Mouse (Mus musculus) megakaryocyte, embryonic 14.5 days (primary cell): Measurements from ENCODE around the gene Shld1. TPM values are rescaled to one million over a fixed set of nuclear protein-coding genes. Genes with fewer than 3 reads are reported as not detected.

Source experiments
- H3K27me3 ChIP-seq: replicated peaks from 2 replicates; pipeline ENCODE3; 2012; ENCODE audit warnings: inconsistent platforms
- H3K36me3 ChIP-seq: replicated peaks from 2 replicates; pipeline ENCODE3; 2012; ENCODE audit warnings: low read length, inconsistent platforms, mixed read lengths
- H3K4me1 ChIP-seq: 2 replicates; pipeline ENCODE4 v1.6.1; 2012; ENCODE audit warnings: inconsistent platforms
- H3K4me3 ChIP-seq: replicated peaks from 2 replicates; pipeline ENCODE3; 2012; ENCODE audit warnings: moderate library complexity, mild to moderate bottlenecking, inconsistent platforms
- H3K9me3 ChIP-seq: 2 replicates; pipeline ENCODE4 v1.6.1; 2012; ENCODE audit warnings: inconsistent platforms
- FLI1 ChIP-seq: IDR thresholded peaks from 2 replicates; pipeline ENCODE4 v1.6.1; 2012; ENCODE audit warnings: low read length, inconsistent platforms, mixed read lengths
- GATA1 ChIP-seq: IDR thresholded peaks from 3 replicates; pipeline ENCODE4 v1.6.1; 2012; ENCODE audit warnings: mixed read lengths, low read length, inconsistent platforms, borderline replicate concordance
- polyA plus RNA-seq: library from polyadenylated mRNA; stranded (reverse); fragments of >175 nt; gene quantifications from 2 replicates; pipeline ENCODE4 v1.2.3, GENCODE M21; 2012; ENCODE audit warnings: low replicate concordance; ENCODE audit not compliant: insufficient read depth

The Shld1 gene
- polyA plus RNA-seq, 1 experiment = not detected

GRCm38 (mm10) chr2:132701451-132701886 lies 14.7 kb downstream of the Shld1 start:
- Histone ChIP-seq H3K4me3 (no peak overlapping the region), H3K4me1 (peaks cover 37% of the 10 kb centered on the region), H3K9me3 (no peaks in the 10 kb centered on the region), H3K36me3 (peaks cover 3% of the 10 kb centered on the region), H3K27me3 (no peaks in the 10 kb centered on the region)
- TF ChIP-seq FLI1 (no peak), GATA1 (no peak)

GRCm38 (mm10) chr2:132705251-132705992 lies 18.7 kb downstream of the Shld1 start:
- Histone ChIP-seq H3K36me3 (peaks cover 3% of the 10 kb centered on the region), H3K4me3 (no peak overlapping the region), H3K27me3 (no peaks in the 10 kb centered on the region), H3K9me3 (no peaks in the 10 kb centered on the region), H3K4me1 (peaks cover 31% of the 10 kb centered on the region)
- TF ChIP-seq GATA1 (no peak), FLI1 (no peak)

- peaks cover 3% of the 10 kb centered on the region for H3K36me3 ChIP-seq
- peaks cover 6% of the 10 kb centered on the region; the same call in 1 of the 2 replicates for H3K9me3 ChIP-seq
- TF ChIP-seq FLI1 = no peak
- TF ChIP-seq GATA1 = no peak
- H3K4me3 ChIP-seq = no peak overlapping the region
- peaks cover 29% of the 10 kb centered on the region for H3K4me1 ChIP-seq
- no peaks in the 10 kb centered on the region for H3K27me3 ChIP-seq
Measured at GRCm38 (mm10) chr2:132706309-132706708, 19.6 kb downstream of the Shld1 start.

- H3K27me3 ChIP-seq = no peaks in the 10 kb centered on the region
- TF ChIP-seq FLI1 (no peak), GATA1 (no peak)
- no peak overlapping the region for H3K4me3 ChIP-seq
- H3K36me3 ChIP-seq = no peaks in the 10 kb centered on the region
- H3K4me1 ChIP-seq = peaks cover 7% of the 10 kb centered on the region; the same call in 1 of the 2 replicates
- H3K9me3 ChIP-seq = peaks cover 9% of the 10 kb centered on the region; the same call in 1 of the 2 replicates
Measured at GRCm38 (mm10) chr2:132710488-132710887, 23.8 kb downstream of the Shld1 start.

GRCm38 (mm10) chr2:132712061-132712460 lies 25.3 kb downstream of the Shld1 start:
- Histone ChIP-seq H3K4me1 (peaks cover 12% of the 10 kb centered on the region), H3K9me3 (peaks cover 9% of the 10 kb centered on the region; the same call in 1 of the 2 replicates), H3K36me3 (no peaks in the 10 kb centered on the region), H3K27me3 (no peaks in the 10 kb centered on the region), H3K4me3 (no peak overlapping the region)
- TF ChIP-seq GATA1 (no peak), FLI1 (no peak)

GRCm38 (mm10) chr2:132714522-132714921 lies 27.8 kb downstream of the Shld1 start:
- H3K27me3 ChIP-seq = no peaks in the 10 kb centered on the region
- H3K36me3 ChIP-seq = no peaks in the 10 kb centered on the region
- H3K9me3 ChIP-seq = peaks cover 9% of the 10 kb centered on the region; the same call in 1 of the 2 replicates
- TF ChIP-seq FLI1 (no peak), GATA1 (no peak)
- H3K4me1 ChIP-seq = peaks cover 12% of the 10 kb centered on the region
- H3K4me3 ChIP-seq = no peak overlapping the region

GRCm38 (mm10) chr2:132714946-132715345 lies 28.2 kb downstream of the Shld1 start:
- Histone ChIP-seq H3K4me1 (peaks cover 12% of the 10 kb centered on the region), H3K27me3 (no peaks in the 10 kb centered on the region), H3K36me3 (no peaks in the 10 kb centered on the region), H3K9me3 (peaks cover 9% of the 10 kb centered on the region; the same call in 1 of the 2 replicates), H3K4me3 (no peak overlapping the region)
- TF ChIP-seq GATA1 = no peak
- no peak for TF ChIP-seq FLI1

- Histone ChIP-seq H3K36me3 (no peaks in the 10 kb centered on the region), H3K4me3 (no peak overlapping the region), H3K9me3 (peaks cover 8% of the 10 kb centered on the region; the same call in 1 of the 2 replicates), H3K4me1 (peaks cover 11% of the 10 kb centered on the region), H3K27me3 (no peaks in the 10 kb centered on the region)
- TF ChIP-seq GATA1 (no peak), FLI1 (no peak)
Measured at GRCm38 (mm10) chr2:132715421-132716070, 28.8 kb downstream of the Shld1 start.

GRCm38 (mm10) chr2:132716154-132716553 lies 29.4 kb downstream of the Shld1 start:
- H3K27me3 ChIP-seq = no peaks in the 10 kb centered on the region
- peaks cover 13% of the 10 kb centered on the region for H3K4me1 ChIP-seq
- no peaks in the 10 kb centered on the region for H3K36me3 ChIP-seq
- TF ChIP-seq GATA1 = no peak
- TF ChIP-seq FLI1 = no peak
- H3K4me3 ChIP-seq = no peak overlapping the region
- H3K9me3 ChIP-seq = peaks cover 3% of the 10 kb centered on the region; the same call in 1 of the 2 replicates

GRCm38 (mm10) chr2:132716901-132717536 lies 30.3 kb downstream of the Shld1 start:
- no peaks in the 10 kb centered on the region for H3K36me3 ChIP-seq
- no peak overlapping the region for H3K4me3 ChIP-seq
- peaks cover 3% of the 10 kb centered on the region; the same call in 1 of the 2 replicates for H3K9me3 ChIP-seq
- TF ChIP-seq GATA1 (no peak), FLI1 (no peak)
- H3K27me3 ChIP-seq = no peaks in the 10 kb centered on the region
- H3K4me1 ChIP-seq = peaks cover 21% of the 10 kb centered on the region
